ENCODE assay signal across 23 mouse cellular contexts in genomic region chr19:42240881-42241280, GRCm38 (mm10). TPM values are rescaled to one million over a fixed set of nuclear protein-coding genes. Genes with fewer than 3 reads are reported as not detected.
"Had no signal": no experiment of that assay in that cellular context is flagged by ENCODE, and none has a peak within 500 bp of the region (broad histone marks: within the 10 kb centered on the region; RNA-seq: fewer than 3 reads in every experiment).

No protein-coding gene starts in this region.

- H3K27ac ChIP-seq: lung, embryonic 15.5 days; macrophage; midbrain, embryonic 13.5 days; midbrain, embryonic 15.5 days; neural tube, embryonic 13.5 days; neural tube, embryonic 15.5 days; stomach, embryonic 15.5 days; stomach, postnatal 0 days had no signal

- H3K27me3 ChIP-seq: lung, embryonic 15.5 days; midbrain, embryonic 13.5 days; midbrain, embryonic 15.5 days; neural tube, embryonic 13.5 days; neural tube, embryonic 15.5 days; stomach, embryonic 15.5 days had no signal

- H3K4me2 ChIP-seq: lung, embryonic 15.5 days; midbrain, embryonic 11.5 days; midbrain, embryonic 13.5 days; midbrain, embryonic 15.5 days; neural tube, embryonic 13.5 days; neural tube, embryonic 15.5 days; stomach, embryonic 15.5 days had no signal

- H3K9ac ChIP-seq: liver, postnatal 0 days; lung, embryonic 15.5 days; midbrain, embryonic 13.5 days; midbrain, embryonic 15.5 days; neural tube, embryonic 13.5 days; neural tube, embryonic 15.5 days; stomach, embryonic 15.5 days had no signal

- DNase-seq: liver, postnatal 0 days; lung, adult 2 months; lung, postnatal 14 days; lung, postnatal 36 days; retina, postnatal 1 day; right cerebral cortex, postnatal 14 days; thymus, adult 2 months; thymus, postnatal 25 days; thymus, postnatal 4 days had no signal

- H3K4me1 ChIP-seq: lung, embryonic 15.5 days; megakaryocyte, embryonic 14.5 days had no signal

- H3K36me3 ChIP-seq: lung, embryonic 15.5 days; midbrain, embryonic 13.5 days; midbrain, embryonic 15.5 days; neural tube, embryonic 13.5 days; neural tube, embryonic 15.5 days; stomach, embryonic 15.5 days had no signal

- ATAC-seq: liver, postnatal 0 days; lung, postnatal 0 days; midbrain, embryonic 13.5 days; midbrain, embryonic 15.5 days had no signal

- H3K4me3 ChIP-seq: lung, embryonic 15.5 days; megakaryocyte, embryonic 14.5 days; midbrain, embryonic 13.5 days; midbrain, embryonic 15.5 days; myocyte; neural tube, embryonic 13.5 days; neural tube, embryonic 15.5 days; stomach, embryonic 15.5 days had no signal

- H3K9me3 ChIP-seq: lung, embryonic 15.5 days; megakaryocyte, embryonic 14.5 days; midbrain, embryonic 13.5 days; midbrain, embryonic 15.5 days; neural tube, embryonic 13.5 days; neural tube, embryonic 15.5 days; stomach, embryonic 15.5 days had no signal

RNA-seq across cellular contexts. Expression of gene Golga7b, which starts 6.5 kb away (rescaled TPM):
- total RNA-seq: megakaryocyte progenitor cell, adult 5-6 weeks had no signal
- polyA plus RNA-seq: liver, postnatal 0 days; lung, postnatal 0 days; macrophage; spleen, adult 2 months had no signal

RNA-seq across cellular contexts. Expression of gene Sfrp5, which starts 38.8 kb away (rescaled TPM):
- total RNA-seq: megakaryocyte progenitor cell, adult 5-6 weeks had no signal
- polyA plus RNA-seq: liver, postnatal 0 days; lung, postnatal 0 days had no signal
